Mouse (Mus musculus) kidney, adult 2 months (tissue): ENCODE data around the gene Lrrc4. TPM values are rescaled to one million over a fixed set of nuclear protein-coding genes. Genes with fewer than 3 reads are reported as not detected.

Source experiments
- DNase-seq: peaks from one replicate; pipeline ENCODE4 v3.0.0; 2021
- H3K27ac ChIP-seq: fragments of 200-500 bp; 2 replicates; pipeline ENCODE4 v1.5.1; 2012; ENCODE audit warnings: low read depth, low read length, control low read depth, inconsistent platforms; ENCODE audit not compliant: insufficient read depth
- H3K27me3 ChIP-seq: fragments of 200-500 bp; replicated peaks from 2 replicates; pipeline ENCODE4 v1.6.1; 2012; ENCODE audit warnings: mild to moderate bottlenecking, moderate library complexity, low read length, inconsistent platforms; ENCODE audit not compliant: control insufficient read depth, insufficient read depth
- H3K36me3 ChIP-seq: fragments of 200-500 bp; 2 replicates; pipeline ENCODE4 v1.6.1; 2012; ENCODE audit warnings: mild to moderate bottlenecking, moderate library complexity, low read length, inconsistent platforms; ENCODE audit not compliant: control insufficient read depth, insufficient read depth
- H3K4me1 ChIP-seq: fragments of 200-500 bp; 2 replicates; pipeline ENCODE4 v1.6.1; 2011; ENCODE audit warnings: low read length; ENCODE audit not compliant: control insufficient read depth, insufficient read depth
- H3K4me3 ChIP-seq: fragments of 200-500 bp; 2 replicates; pipeline ENCODE4 v1.5.1; 2011; ENCODE audit warnings: mild to moderate bottlenecking, low read depth, low read length, control low read depth; ENCODE audit not compliant: insufficient read depth
- CTCF ChIP-seq: fragments of 200-500 bp; conservative IDR thresholded peaks from 2 replicates; pipeline ENCODE4 v1.5.1; 2011; ENCODE audit warnings: low read depth, mild to moderate bottlenecking, control low read depth, low read length, moderate library complexity, mixed read lengths; ENCODE audit not compliant: insufficient read depth, insufficient read length
- POLR2A ChIP-seq: fragments of 200-500 bp; IDR thresholded peaks from one replicate; pipeline ENCODE4 v1.6.1; 2011; ENCODE audit warnings: low read depth, low read length, control low read depth
- WGBS: fragments of 180-500 bp; shearing (Covaris S2); methylation state at CpG from one replicate; pipeline ENCODE4 v1.1.7; 2018; 5-methylcytosine and 5-hydroxymethylcytosine counted together
- polyA plus RNA-seq: library from polyadenylated mRNA; depleted of rRNA; stranded (reverse); fragments of >200 nt; gene quantifications from 2 replicates; pipeline ENCODE4 v1.2.3, GENCODE M21; 2012

The Lrrc4 gene
- polyA plus RNA-seq, 1 experiment: 0.56 TPM

GRCm38 (mm10) chr6:28789685-28790084 lies 41.9 kb downstream of the Lrrc4 start:
- WGBS: 66% methylated on average over 4 of the region's 4 CpGs
- Histone ChIP-seq H3K27me3 (no peaks in the 10 kb centered on the region), H3K4me1 (no peaks in the 10 kb centered on the region), H3K27ac (no peak overlapping the region), H3K4me3 (no peak overlapping the region), H3K36me3 (no peaks in the 10 kb centered on the region)
- DNase-seq: no peak
- TF ChIP-seq POLR2A: no peak
- no peak for TF ChIP-seq CTCF

- no peak overlapping the region for H3K27ac ChIP-seq
- H3K36me3 ChIP-seq: no peaks in the 10 kb centered on the region
- no peak for DNase-seq
- 84% methylated on average over 6 of the region's 6 CpGs for WGBS
- no peaks in the 10 kb centered on the region for H3K27me3 ChIP-seq
- no peak overlapping the region for H3K4me3 ChIP-seq
- TF ChIP-seq POLR2A: no peak
- no peak for TF ChIP-seq CTCF
- H3K4me1 ChIP-seq: no peaks in the 10 kb centered on the region
Measured at GRCm38 (mm10) chr6:28787133-28787532, 44.4 kb downstream of the Lrrc4 start.

- H3K27ac ChIP-seq: no peak overlapping the region
- H3K4me1 ChIP-seq: no peaks in the 10 kb centered on the region
- H3K4me3 ChIP-seq: no peak overlapping the region
- WGBS: 84% methylated on average over 8 of the region's 8 CpGs
- no peaks in the 10 kb centered on the region for H3K27me3 ChIP-seq
- no peak for DNase-seq
- no peaks in the 10 kb centered on the region for H3K36me3 ChIP-seq
- TF ChIP-seq CTCF: no peak
- no peak for TF ChIP-seq POLR2A
Measured at GRCm38 (mm10) chr6:28785770-28786169, 45.8 kb downstream of the Lrrc4 start.

- Histone ChIP-seq H3K4me1 (peaks cover 2% of the 10 kb centered on the region; the same call in 1 of the 2 replicates), H3K27me3 (no peaks in the 10 kb centered on the region), H3K27ac (no peak overlapping the region), H3K36me3 (no peaks in the 10 kb centered on the region), H3K4me3 (no peak overlapping the region)
- no peak for TF ChIP-seq CTCF
- no peak for TF ChIP-seq POLR2A
- WGBS: 89% methylated on average over 5 of the region's 5 CpGs
- no peak for DNase-seq
Measured at GRCm38 (mm10) chr6:28783953-28784352, 47.6 kb downstream of the Lrrc4 start.

- H3K4me3 ChIP-seq: no peak overlapping the region
- no peak for DNase-seq
- H3K4me1 ChIP-seq: peaks cover 2% of the 10 kb centered on the region; the same call in 1 of the 2 replicates
- H3K36me3 ChIP-seq: no peaks in the 10 kb centered on the region
- no peaks in the 10 kb centered on the region for H3K27me3 ChIP-seq
- WGBS: 95% methylated on average over 4 of the region's 4 CpGs
- H3K27ac ChIP-seq: no peak overlapping the region
- no peak for TF ChIP-seq POLR2A
- TF ChIP-seq CTCF: no peak
Measured at GRCm38 (mm10) chr6:28783082-28783647, 48.4 kb downstream of the Lrrc4 start.

GRCm38 (mm10) chr6:28781696-28782095 lies 49.9 kb downstream of the Lrrc4 start:
- DNase-seq: peak; percentile 5
- Histone ChIP-seq H3K4me1 (peaks cover 2% of the 10 kb centered on the region; the same call in 1 of the 2 replicates), H3K27ac (no peak overlapping the region), H3K4me3 (no peak overlapping the region), H3K27me3 (no peaks in the 10 kb centered on the region), H3K36me3 (no peaks in the 10 kb centered on the region)
- TF ChIP-seq POLR2A (no peak), CTCF (no peak)
- 41% methylated on average over 3 of the region's 3 CpGs for WGBS

- TF ChIP-seq POLR2A (no peak), CTCF (no peak)
- Histone ChIP-seq H3K4me3 (no peak overlapping the region), H3K27ac (no peak overlapping the region), H3K36me3 (no peaks in the 10 kb centered on the region), H3K27me3 (no peaks in the 10 kb centered on the region), H3K4me1 (no peaks in the 10 kb centered on the region)
- WGBS: 59% methylated on average over 2 of the region's 2 CpGs
- no peak for DNase-seq
Measured at GRCm38 (mm10) chr6:28771331-28771730, 60.2 kb downstream of the Lrrc4 start.
